In the genomic region with DNA sequence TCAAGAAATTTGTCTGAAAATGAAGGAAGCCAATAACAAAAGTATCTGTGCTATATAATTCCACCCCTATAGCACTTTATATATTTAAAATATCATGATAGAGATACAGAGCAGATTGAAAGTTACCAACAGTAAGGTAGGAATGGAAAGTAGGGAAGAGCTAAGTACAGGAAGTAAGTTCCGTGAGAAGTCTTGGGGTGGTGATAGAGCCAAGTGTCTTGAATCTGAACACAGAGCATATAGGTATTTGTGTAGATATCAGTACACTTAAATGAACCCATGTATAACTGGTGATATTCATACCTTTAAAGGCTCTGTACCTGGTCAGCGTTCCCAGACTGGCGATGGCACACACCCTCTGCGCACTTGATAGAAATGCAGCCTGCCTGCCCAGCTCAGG, we compare ENCODE assay signal across 38 mouse cellular contexts. TPM values are rescaled to one million over a fixed set of nuclear protein-coding genes. Genes with fewer than 3 reads are reported as not detected.
"Had no signal": no experiment of that assay in that cellular context is flagged by ENCODE, and none has a peak within 500 bp of the region (broad histone marks: within the 10 kb centered on the region; RNA-seq: fewer than 3 reads in every experiment).

No protein-coding gene starts in this region.

- H3K9ac ChIP-seq: embryonic facial prominence, embryonic 12.5 days; embryonic facial prominence, embryonic 13.5 days; embryonic facial prominence, embryonic 15.5 days; forebrain, embryonic 12.5 days; forebrain, embryonic 13.5 days; forebrain, embryonic 15.5 days; forebrain, postnatal 0 days had no signal

- H3K4me2 ChIP-seq: embryonic facial prominence, embryonic 12.5 days; embryonic facial prominence, embryonic 13.5 days; embryonic facial prominence, embryonic 15.5 days; forebrain, embryonic 12.5 days; forebrain, embryonic 13.5 days; forebrain, embryonic 15.5 days had no signal

- H3K4me3 ChIP-seq: embryonic facial prominence, embryonic 10.5 days; embryonic facial prominence, embryonic 12.5 days; embryonic facial prominence, embryonic 13.5 days; embryonic facial prominence, embryonic 15.5 days; erythroblast, embryonic 14.5 days; forebrain, embryonic 10.5 days; forebrain, embryonic 12.5 days; forebrain, embryonic 13.5 days; forebrain, embryonic 15.5 days; gastrocnemius, adult 2 months; heart, adult 2 months had no signal

- H3K27ac ChIP-seq: embryonic facial prominence, embryonic 10.5 days; embryonic facial prominence, embryonic 12.5 days; embryonic facial prominence, embryonic 13.5 days; embryonic facial prominence, embryonic 15.5 days; forebrain, embryonic 10.5 days; forebrain, embryonic 12.5 days; forebrain, embryonic 13.5 days; forebrain, embryonic 15.5 days; gastrocnemius, adult 2 months; heart, adult 2 months had no signal

- H3K9me3 ChIP-seq: embryonic facial prominence, embryonic 10.5 days; embryonic facial prominence, embryonic 12.5 days; embryonic facial prominence, embryonic 13.5 days; embryonic facial prominence, embryonic 15.5 days; forebrain, embryonic 10.5 days; forebrain, embryonic 12.5 days; forebrain, embryonic 13.5 days; forebrain, embryonic 15.5 days had no signal

- H3K27me3 ChIP-seq: embryonic facial prominence, embryonic 12.5 days; embryonic facial prominence, embryonic 13.5 days; embryonic facial prominence, embryonic 15.5 days; forebrain, embryonic 13.5 days; forebrain, embryonic 15.5 days had no signal

- H3K36me3 ChIP-seq: embryonic facial prominence, embryonic 10.5 days; embryonic facial prominence, embryonic 12.5 days; embryonic facial prominence, embryonic 13.5 days; embryonic facial prominence, embryonic 15.5 days; forebrain, embryonic 10.5 days; forebrain, embryonic 12.5 days; forebrain, embryonic 15.5 days had no signal

- ATAC-seq: forebrain, embryonic 13.5 days; forebrain, embryonic 14.5 days; forebrain, embryonic 15.5 days; forebrain, embryonic 16.5 days; forebrain, postnatal 0 days had no signal

- DNase-seq: cerebellum, adult 9-10 months; cerebellum, adult 9-11 months; cerebellum, postnatal 10 days; cerebellum, postnatal 14 days; cerebellum, postnatal 25 days; embryo, embryonic 11 days; forebrain, postnatal 0 days; gastrocnemius, adult 2 months; gastrocnemius, postnatal 10 days; gastrocnemius, postnatal 14 days; gastrocnemius, postnatal 25 days; gastrocnemius, postnatal 36 days; heart, adult 11 months; heart, adult 18-20 months; heart, adult 2 months had no signal

RNA-seq across cellular contexts. Expression of gene Erv3, which starts 9.5 kb away (rescaled TPM):
- total RNA-seq: common myeloid progenitor, adult 5-6 weeks; forebrain, postnatal 0 days; gastrocnemius, adult 18-20 months; gastrocnemius, adult 2 months; gastrocnemius, adult 8-10 months; gastrocnemius, postnatal 10 days; gastrocnemius, postnatal 14 days; gastrocnemius, postnatal 25 days; gastrocnemius, postnatal 36 days; granulocyte monocyte progenitor cell, adult 5-6 weeks; heart, adult 18-20 months; heart, adult 2 months; heart, adult 8-10 months had no signal
- polyA plus RNA-seq: embryonic facial prominence, embryonic 10.5 days; embryonic facial prominence, embryonic 11.5 days; embryonic facial prominence, embryonic 12.5 days; embryonic facial prominence, embryonic 13.5 days; embryonic facial prominence, embryonic 14.5 days; erythroblast, embryonic 14.5 days; forebrain, embryonic 10.5 days; forebrain, embryonic 11.5 days; forebrain, embryonic 12.5 days; forebrain, embryonic 13.5 days; forebrain, embryonic 14.5 days; forebrain, embryonic 15.5 days; forebrain, embryonic 16.5 days; heart, adult 2 months had no signal

RNA-seq across cellular contexts. Expression of gene Prn, which starts 59.7 kb away (rescaled TPM):
- total RNA-seq: common myeloid progenitor, adult 5-6 weeks; gastrocnemius, adult 18-20 months; gastrocnemius, adult 8-10 months; gastrocnemius, postnatal 10 days; gastrocnemius, postnatal 14 days; gastrocnemius, postnatal 4 days; granulocyte monocyte progenitor cell, adult 5-6 weeks had no signal
- polyA plus RNA-seq: cortical plate, adult 2 months; embryonic facial prominence, embryonic 10.5 days; embryonic facial prominence, embryonic 11.5 days; embryonic facial prominence, embryonic 12.5 days; embryonic facial prominence, embryonic 14.5 days; embryonic facial prominence, embryonic 15.5 days; erythroblast, embryonic 14.5 days; forebrain, embryonic 10.5 days; forebrain, embryonic 11.5 days; forebrain, embryonic 12.5 days; forebrain, embryonic 13.5 days; forebrain, embryonic 16.5 days; forebrain, postnatal 0 days; frontal cortex, adult 2 months; gonadal fat pad, adult 2 months; heart, adult 2 months had no signal
